Mouse (Mus musculus): Measurements from ENCODE around the gene Csf2rb2.
"Not testable (repeated sequence)": the region's sequence is repeated elsewhere in the genome, so short reads cannot be mapped to it uniquely, and the experiment has no call there.

DNA sequence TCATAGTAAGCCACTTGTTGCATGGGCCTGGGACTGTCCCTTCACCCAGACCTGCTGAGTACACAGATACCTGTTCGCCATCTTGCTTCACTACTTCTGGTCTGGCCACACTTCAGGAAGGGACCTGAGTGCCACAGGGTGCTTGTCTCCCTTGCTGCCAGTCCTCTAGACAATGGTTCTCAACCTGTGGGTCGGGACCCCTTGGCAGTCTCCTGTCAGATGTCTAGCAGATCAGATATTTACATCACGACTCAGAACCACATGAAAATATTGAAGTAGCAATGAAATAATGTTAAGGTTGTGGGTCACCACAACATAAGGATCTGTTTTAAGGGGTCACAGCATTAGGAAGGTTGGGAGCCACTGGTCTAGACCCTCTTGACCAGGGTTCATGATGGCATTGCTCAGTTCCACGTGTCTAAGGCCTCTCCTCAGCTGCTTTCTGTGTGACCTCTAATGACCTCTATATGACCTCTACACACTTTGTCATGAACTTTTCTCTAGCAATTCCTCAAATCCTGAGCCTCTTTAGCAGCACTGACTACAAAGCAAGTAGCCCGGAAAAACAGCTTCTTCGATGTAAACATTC, 22.3 kb upstream of the Csf2rb2 start:
- TF ChIP-seq CTCF (IDR thresholded peaks at IDR 0.05; ENCODE audit: control insufficient read depth, insufficient read depth, insufficient replicate concordance, low read depth, low read length); POLR2A (IDR thresholded peaks at IDR 0.05; ENCODE audit: control insufficient read depth, low read depth, low read length): not testable (repeated sequence)

Measured in testis, adult 2 months (tissue).